Mouse (Mus musculus) erythroid progenitor cell, adult 5-6 weeks (primary cell): ENCODE data around the gene Bcl10. TPM values are rescaled to one million over a fixed set of nuclear protein-coding genes. Genes with fewer than 3 reads are reported as not detected.

Experiments
- total RNA-seq, 2 experiments: library from RNA; stranded (forward) in 1 of 2; stranded (reverse) in 1 of 2; fragments of 150-400 nt in 1 of 2; fragments of 186-747, 209-891 nt in 1 of 2; gene quantifications; 2 replicates each; pipeline versions ENCODE4 v1.2.3 to v1.2.4; 2015 to 2017; ENCODE audit warnings: low replicate concordance in 2 of 2

Bcl10 gene
- total RNA-seq, 2 experiments from 2014 or later, result 9.5 to 13.4 TPM

Other genes starting within 250 kb of the Bcl10 start
- 0.72 TPM in 1 of 2 replicates, not detected in the other for gene Ddah1, start 164.1 kb upstream of the Bcl10 start, total RNA-seq (2015; ENCODE audit: low replicate concordance)
- not detected in 2 replicates for gene Ddah1, start 164.1 kb upstream of the Bcl10 start, total RNA-seq (2017; ENCODE audit: low replicate concordance)
- gene 2410004B18Rik, start 15.2 kb downstream of the Bcl10 start, total RNA-seq (2015; ENCODE audit: low replicate concordance), result 27.0 and 27.7 TPM in 2 replicates
- 11.3 and 14.4 TPM in 2 replicates for gene 2410004B18Rik, start 15.2 kb downstream of the Bcl10 start, total RNA-seq (2017; ENCODE audit: low replicate concordance)
- gene Syde2, start 65.1 kb downstream of the Bcl10 start, total RNA-seq (2015; ENCODE audit: low replicate concordance), result not detected in 2 replicates
- gene Syde2, start 65.1 kb downstream of the Bcl10 start, total RNA-seq (2017; ENCODE audit: low replicate concordance), result 0.39 TPM in 1 of 2 replicates, not detected in the other
- gene Wdr63, start 185.3 kb downstream of the Bcl10 start, total RNA-seq (2015; ENCODE audit: low replicate concordance), result not detected in 2 replicates
- not detected in 2 replicates for gene Wdr63, start 185.3 kb downstream of the Bcl10 start, total RNA-seq (2017; ENCODE audit: low replicate concordance)
- gene Mcoln3, start 194.6 kb downstream of the Bcl10 start, total RNA-seq (2015; ENCODE audit: low replicate concordance), result not detected in 2 replicates
- gene Mcoln3, start 194.6 kb downstream of the Bcl10 start, total RNA-seq (2017; ENCODE audit: low replicate concordance), result not detected in 2 replicates
- gene Mcoln2, start 227.0 kb downstream of the Bcl10 start, total RNA-seq (2015; ENCODE audit: low replicate concordance), result 1.4 TPM in 1 of 2 replicates, not detected in the other
- 1.9 and 6.5 TPM in 2 replicates for gene Mcoln2, start 227.0 kb downstream of the Bcl10 start, total RNA-seq (2017; ENCODE audit: low replicate concordance)